Mouse (Mus musculus): ENCODE data around the gene Sox30. TPM values are rescaled to one million over a fixed set of nuclear protein-coding genes. Genes with fewer than 3 reads are reported as not detected.

Sox30 gene
- total and polyA plus RNA-seq, 2 experiments from 2014 or later = 0.06 to 0.16 TPM

- no peak overlapping the region for H3K27ac ChIP-seq (ENCODE audit: low read depth, low read length)
- H3K36me3 ChIP-seq (ENCODE audit: insufficient read depth, low read length) = no peaks in the 10 kb centered on the region
- H3K4me3 ChIP-seq (ENCODE audit: low read depth, low read length) = peak overlapping the region; percentile 95
- peak overlapping the region; percentile 87 for H3K9ac ChIP-seq (replicated peaks; ENCODE audit: low read length, poor library complexity, severe bottlenecking)
- H3K27me3 ChIP-seq (ENCODE audit: insufficient read depth, low read length) = no peaks in the 10 kb centered on the region
- peaks cover 6% of the 10 kb centered on the region; the same call in 1 of the 2 replicates for H3K4me1 ChIP-seq (ENCODE audit: insufficient read depth, low read length)
- 36% methylated on average over 7 of the region's 7 CpGs for WGBS
- no peaks in the 10 kb centered on the region for H3K9me3 ChIP-seq (ENCODE audit: low read length)
- ATAC-seq (ENCODE audit: low FRiP score) = no peak
- peak overlapping the region; percentile 78 for H3K4me2 ChIP-seq (ENCODE audit: low read depth, low read length, poor library complexity, severe bottlenecking)
- DNase-seq (ENCODE audit: low spot score) = peak; percentile 50
- TF ChIP-seq CTCF (IDR thresholded peaks at IDR 0.05) = no peak
Observed at GRCm38 (mm10) chr11:45943108-45943705, 36.9 kb upstream of the Sox30 start.

GRCm38 (mm10) chr11:45943891-45944642 lies 36.0 kb upstream of the Sox30 start:
- H3K27ac ChIP-seq (ENCODE audit: low read depth, low read length) = peak overlapping the region; percentile 72
- H3K9ac ChIP-seq (replicated peaks; ENCODE audit: low read length, poor library complexity, severe bottlenecking) = peak overlapping the region; percentile 87

DNA sequence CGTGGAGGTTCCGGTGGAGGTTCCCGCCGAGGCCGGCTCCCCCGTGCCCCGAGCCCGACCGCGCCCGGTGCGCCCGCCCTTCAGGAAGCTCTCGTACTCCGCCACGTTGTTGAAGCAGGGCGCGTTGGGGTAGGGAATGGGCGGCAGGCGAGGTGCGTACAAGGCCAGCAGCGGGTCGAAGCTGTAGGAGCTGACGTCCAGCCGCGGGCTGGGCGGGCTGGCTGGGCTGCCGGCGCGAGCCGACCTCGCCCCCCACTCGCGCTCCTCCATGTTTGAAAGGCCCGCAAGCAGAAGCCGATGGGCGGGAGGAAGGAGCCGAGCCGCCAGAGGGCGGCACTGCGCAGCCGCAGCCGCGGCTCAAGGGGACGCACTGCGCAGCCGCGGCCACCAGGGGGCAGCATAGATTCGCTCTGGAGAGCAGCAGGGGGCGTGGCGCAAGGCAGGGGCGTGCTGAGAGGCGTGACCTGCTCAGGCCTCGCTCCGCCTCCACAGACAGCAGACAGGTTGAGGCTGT lies 35.4 kb upstream of the Sox30 start, which contains the start of gene Lsm11:
Lsm11 (minus strand) TSS at position 293 of the 514 bp plus-strand sequence.
- peak within 1 kb of the TSS; percentile 72 for H3K27ac ChIP-seq (ENCODE audit: low read depth, low read length)

More at GRCm38 (mm10) chr11:45943891-45944642, 36.0 kb upstream of the Sox30 start:
- DNase-seq (ENCODE audit: low spot score) (peak; percentile 11), ATAC-seq (ENCODE audit: low FRiP score) (peak; percentile 68)
- Histone ChIP-seq H3K36me3 (ENCODE audit: insufficient read depth, low read length) (0 out of 2 replicates have a peak, but pooled peaks cover 6% of the 10 kb centered on the region), H3K9me3 (ENCODE audit: low read length) (no peaks in the 10 kb centered on the region), H3K4me1 (ENCODE audit: insufficient read depth, low read length) (peaks cover 6% of the 10 kb centered on the region; the same call in 1 of the 2 replicates), H3K27me3 (ENCODE audit: insufficient read depth, low read length) (no peaks in the 10 kb centered on the region), H3K4me3 (ENCODE audit: low read depth, low read length) (peak overlapping the region; percentile 95), H3K4me2 (ENCODE audit: low read depth, low read length, poor library complexity, severe bottlenecking) (peak overlapping the region; percentile 78)
- TF ChIP-seq CTCF (IDR thresholded peaks at IDR 0.05) = no peak
- WGBS = under 1% methylated on average over 49 of the region's 49 CpGs

DNA sequence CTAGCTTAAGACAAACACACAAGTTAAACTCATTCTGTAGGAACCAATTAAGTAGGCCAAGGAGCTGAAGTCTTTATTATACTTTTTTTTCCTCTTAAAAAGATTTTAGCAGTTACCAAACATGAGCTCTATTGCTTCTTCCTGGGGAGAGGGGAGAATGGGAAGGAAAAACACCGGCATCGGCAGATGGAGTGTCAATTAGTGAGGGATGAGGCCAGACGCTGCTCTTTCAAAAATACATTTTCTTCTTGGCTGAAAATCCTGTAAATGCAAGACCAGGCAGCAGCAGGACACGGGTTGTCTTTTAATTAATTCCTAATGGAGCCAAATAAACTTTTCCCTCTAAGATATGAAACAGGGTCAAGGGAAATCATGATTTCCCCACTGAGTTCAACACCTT lies 33.3 kb upstream of the Sox30 start:
- H3K36me3 ChIP-seq (ENCODE audit: insufficient read depth, low read length) = peaks cover 22% of the 10 kb centered on the region
- no peaks in the 10 kb centered on the region for H3K9me3 ChIP-seq (ENCODE audit: low read length)
- no peak overlapping the region for H3K27ac ChIP-seq (ENCODE audit: low read depth, low read length)
- H3K4me2 ChIP-seq (ENCODE audit: low read depth, low read length, poor library complexity, severe bottlenecking) = no peak overlapping the region
- H3K9ac ChIP-seq (replicated peaks; ENCODE audit: low read length, poor library complexity, severe bottlenecking) = no peak overlapping the region
- ATAC-seq (ENCODE audit: low FRiP score) (no peak), DNase-seq (ENCODE audit: low spot score) (no peak)
- H3K27me3 ChIP-seq (ENCODE audit: insufficient read depth, low read length) = no peaks in the 10 kb centered on the region
- H3K4me1 ChIP-seq (ENCODE audit: insufficient read depth, low read length) = peaks cover 6% of the 10 kb centered on the region; the same call in 1 of the 2 replicates
- 84% methylated on average over 4 of the region's 4 CpGs for WGBS
- no peak for TF ChIP-seq CTCF (IDR thresholded peaks at IDR 0.05)
- no peak overlapping the region for H3K4me3 ChIP-seq (ENCODE audit: low read depth, low read length)

More for the DNA sequence above, 35.4 kb upstream of the Sox30 start, which contains the start of gene Lsm11:
- H3K9ac ChIP-seq (replicated peaks; ENCODE audit: low read length, poor library complexity, severe bottlenecking) = peak within 1 kb of the TSS; percentile 87
- DNase-seq (ENCODE audit: low spot score) (peak; percentile 91), ATAC-seq (ENCODE audit: low FRiP score) (peak; percentile 89)
- peak within 1 kb of the TSS; percentile 95 for H3K4me3 ChIP-seq (ENCODE audit: low read depth, low read length)
- H3K27me3 ChIP-seq (ENCODE audit: insufficient read depth, low read length) = no peaks in the 10 kb centered on the region
- WGBS = under 1% methylated on average over 46 of the region's 55 CpGs
- peaks cover 8% of the 10 kb centered on the region for H3K36me3 ChIP-seq (ENCODE audit: insufficient read depth, low read length)
- TF ChIP-seq CTCF (IDR thresholded peaks at IDR 0.05) = peak; percentile 100
- peak within 1 kb of the TSS; percentile 78 for H3K4me2 ChIP-seq (ENCODE audit: low read depth, low read length, poor library complexity, severe bottlenecking)
- H3K4me1 ChIP-seq (ENCODE audit: insufficient read depth, low read length) = peaks cover 6% of the 10 kb centered on the region; the same call in 1 of the 2 replicates
- no peaks in the 10 kb centered on the region for H3K9me3 ChIP-seq (ENCODE audit: low read length)

- Histone ChIP-seq H3K9ac (replicated peaks; ENCODE audit: low read length, poor library complexity, severe bottlenecking) (no peak overlapping the region), H3K27ac (ENCODE audit: low read depth, low read length) (no peak overlapping the region), H3K27me3 (ENCODE audit: insufficient read depth, low read length) (no peaks in the 10 kb centered on the region), H3K4me2 (ENCODE audit: low read depth, low read length, poor library complexity, severe bottlenecking) (no peak overlapping the region), H3K4me1 (ENCODE audit: insufficient read depth, low read length) (peaks cover 6% of the 10 kb centered on the region; the same call in 1 of the 2 replicates), H3K9me3 (ENCODE audit: low read length) (no peaks in the 10 kb centered on the region), H3K4me3 (ENCODE audit: low read depth, low read length) (no peak overlapping the region), H3K36me3 (ENCODE audit: insufficient read depth, low read length) (peaks cover 25% of the 10 kb centered on the region)
- WGBS = 93% methylated on average over 2 of the region's 2 CpGs
- no peak for DNase-seq (ENCODE audit: low spot score)
- ATAC-seq (ENCODE audit: low FRiP score) = no peak
- TF ChIP-seq CTCF (IDR thresholded peaks at IDR 0.05) = no peak
Observed at GRCm38 (mm10) chr11:45947491-45947890, 32.6 kb upstream of the Sox30 start.

Measured in midbrain, postnatal 0 days (tissue).